Comparison of ENCODE assay signal across 9 mouse cellular contexts in the genomic region with DNA sequence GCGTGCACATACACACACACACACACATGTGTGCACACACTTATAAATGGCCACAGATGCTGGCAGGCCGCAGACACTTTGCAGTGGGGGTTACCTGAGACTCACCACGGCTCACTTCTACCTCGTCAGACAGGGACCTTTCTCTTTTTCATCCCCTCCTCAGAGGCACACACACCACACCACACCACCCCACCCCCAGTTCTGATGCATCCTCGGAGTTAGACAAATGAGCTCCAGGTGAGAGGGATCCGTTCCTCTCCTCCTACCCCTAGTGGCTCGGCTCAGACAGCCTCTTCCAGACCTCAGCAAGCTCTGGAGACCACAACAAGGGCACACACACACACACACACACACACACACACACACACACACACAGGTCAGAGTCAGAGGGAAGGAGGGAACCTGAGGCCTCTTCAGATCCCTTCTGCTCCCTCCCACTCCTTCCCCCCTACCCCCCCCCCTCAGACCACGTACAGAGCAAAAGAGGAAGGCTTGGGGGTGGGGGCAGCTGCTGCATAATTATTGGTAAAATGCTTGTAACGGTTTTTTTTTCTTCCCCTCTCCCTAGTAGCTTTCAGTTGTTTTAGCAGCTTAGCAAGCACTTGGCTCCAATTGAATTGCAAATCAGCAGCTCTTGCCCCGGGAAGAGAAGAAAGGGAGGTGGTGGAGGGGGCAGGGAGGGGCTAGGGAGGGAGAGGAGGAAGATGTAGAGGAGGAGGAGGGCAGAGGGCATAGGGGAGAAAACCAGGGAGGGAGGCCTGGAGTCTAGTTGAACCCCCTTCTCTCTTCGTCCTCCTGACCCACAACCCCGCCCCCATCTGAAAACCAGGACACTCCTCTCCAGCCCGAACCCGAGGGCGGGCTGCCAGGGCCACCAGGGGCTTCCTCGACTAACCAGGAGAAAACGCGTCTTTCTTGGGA. TPM values are rescaled to one million over a fixed set of nuclear protein-coding genes. Genes with fewer than 3 reads are reported as not detected.
DNase-seq lines count a peak whose midpoint lies in the region; ATAC-seq and TF ChIP-seq lines count a peak whose summit lies in the region.
"Had no signal": no experiment of that assay in that cellular context is flagged by ENCODE, and none has a peak within 500 bp of the region (broad histone marks: within the 10 kb centered on the region; RNA-seq: fewer than 3 reads in every experiment).

No protein-coding gene starts in this region.

- intact Hi-C loops in heart, postnatal 36 days (cut with DNase I), result no loop called here
- intact Hi-C loops in left cerebral cortex, adult 2 months (cut with DNase I), result no loop called here

- H3K9me3 ChIP-seq in heart, embryonic 15.5 days (replicated peaks), result no peaks in the 10 kb centered on the region

- no peaks in the 10 kb centered on the region for H3K36me3 ChIP-seq in heart, embryonic 15.5 days

- no peak overlapping the region for H3K9ac ChIP-seq in heart, embryonic 15.5 days
- H3K9ac ChIP-seq: liver, embryonic 14.5 days had no signal

- WGBS in heart, embryonic 15.5 days, result 14% methylated on average over 18 of the region's 18 CpGs

- no peak overlapping the region for H3K4me3 ChIP-seq in heart, embryonic 15.5 days
- H3K4me3 ChIP-seq in left cerebral cortex, adult 2 months, result no peak overlapping the region

- peaks cover 76% of the 10 kb centered on the region for H3K27me3 ChIP-seq in heart, embryonic 15.5 days

- TF ChIP-seq CTCF in left cerebral cortex, adult 2 months (IDR thresholded peaks at IDR 0.05), result no peak

- no peaks in the 10 kb centered on the region for H3K4me1 ChIP-seq in heart, embryonic 15.5 days (replicated peaks)

- 0 out of 2 replicates have a peak, but pooled peaks have one; percentile 16 for ATAC-seq in heart, embryonic 15.5 days (replicated peaks; ENCODE audit: insufficient number of reproducible peaks, insufficient read depth, low FRiP score, low read depth)
- ATAC-seq in hematopoietic stem cell, adult 5-6 weeks (replicated peaks in 1 of 2; ENCODE audit: insufficient read depth in 1 of 2, low FRiP score in 2 of 2, low TSS enrichment in 1 of 2, low read depth in 1 of 2, poor library complexity in 2 of 2, severe bottlenecking in 2 of 2), result peak; percentile 70 to 79
- peak; percentile 68 for ATAC-seq in megakaryocyte, adult 5-6 weeks (ENCODE audit: poor library complexity, severe bottlenecking)

- DNase-seq in heart, postnatal 36 days, result no peak
- DNase-seq in c-Kit-positive CD71-negative TER-119-negative erythroid progenitor cells, embryonic 14.5 days (ENCODE audit: low read depth), result peak; percentile 51
- DNase-seq in thymus, postnatal 4 days, result peak; percentile 34
- no peak for DNase-seq in Muller cell, postnatal 12 days (ENCODE audit: inconsistent ontology term)
- DNase-seq in left cerebral cortex, adult 2 months (ENCODE audit: extremely low spot score in 1 of 2, low spot score in 2 of 2), result no peak

- H3K27ac ChIP-seq in heart, embryonic 15.5 days, result no peak overlapping the region
- H3K27ac ChIP-seq in left cerebral cortex, adult 2 months, result no peak overlapping the region
- H3K27ac ChIP-seq: liver, embryonic 14.5 days had no signal

- H3K4me2 ChIP-seq in heart, embryonic 15.5 days, result peak overlapping the region; percentile 22; the same call in 1 of the 2 replicates

RNA-seq across cellular contexts. Expression of a gene that starts 19.6 kb away (rescaled TPM):
- polyA plus RNA-seq in heart, embryonic 15.5 days (2015; fragmentation: Nextera tagmentation; extraction: Ambion mirVana), result 0.05 and 0.36 TPM in 2 replicates
- under 1 TPM; 0.11 to 0.14 TPM for total RNA-seq in heart, postnatal 36 days (2021)
- not detected in 2 replicates for total RNA-seq in hematopoietic stem cell, adult 5-6 weeks (2017)
- total RNA-seq in megakaryocyte, adult 5-6 weeks (2015), result not detected in 2 replicates
- total RNA-seq in megakaryocyte, adult 5-6 weeks (2017), result not detected in 2 replicates
- 10 to 100 TPM; 19.9 to 29.7 TPM for total RNA-seq in left cerebral cortex, adult 2 months (2021)

RNA-seq across cellular contexts. Expression of a gene that starts 54.7 kb away (rescaled TPM):
- polyA plus RNA-seq in heart, embryonic 15.5 days (2015; fragmentation: Nextera tagmentation; extraction: Ambion mirVana), result 95.0 and 152 TPM in 2 replicates
- 10 to 100 TPM; 41.2 to 45.0 TPM for total RNA-seq in heart, postnatal 36 days (2021)
- total RNA-seq in hematopoietic stem cell, adult 5-6 weeks (2017), result 95.5 and 115 TPM in 2 replicates
- 159 and 170 TPM in 2 replicates for total RNA-seq in megakaryocyte, adult 5-6 weeks (2015)
- 89.8 and 99.6 TPM in 2 replicates for total RNA-seq in megakaryocyte, adult 5-6 weeks (2017)
- 10 to 100 TPM; 55.2 to 55.7 TPM for total RNA-seq in left cerebral cortex, adult 2 months (2021)

Comparison
In these comparisons a context has a peak if more than half of its experiments do, and no peak if none do; other contexts are left out.
1. ATAC-seq: peak in every context shown above with its lines; median percentile 74 in hematopoietic stem cell, adult 5-6 weeks; 68 in megakaryocyte, adult 5-6 weeks; 16 in heart, embryonic 15.5 days.
2. DNase-seq: peak in c-Kit-positive CD71-negative TER-119-negative erythroid progenitor cells, embryonic 14.5 days (single experiment) and thymus, postnatal 4 days (single experiment); none in heart, postnatal 36 days (0 of 2), Muller cell, postnatal 12 days (single experiment) and left cerebral cortex, adult 2 months (0 of 2).
3. RNA of a gene that starts 19.6 kb away (total RNA-seq): 19.9 to 29.7 TPM in left cerebral cortex, adult 2 months; 0.11 to 0.14 TPM in heart, postnatal 36 days, not detected in hematopoietic stem cell, adult 5-6 weeks and not detected in megakaryocyte, adult 5-6 weeks; every median in the first group is over 10 times any median in the second.